Mouse (Mus musculus): ENCODE measurements around the gene Atp6v0e. TPM values are rescaled to one million over a fixed set of nuclear protein-coding genes. Genes with fewer than 3 reads are reported as not detected.
A peak's percentile ranks its signal among the peaks of the same experiment; 100 is the strongest.

Gene Atp6v0e
- polyA plus RNA-seq, 1 experiment from 2014 or later = 122 TPM

DNA sequence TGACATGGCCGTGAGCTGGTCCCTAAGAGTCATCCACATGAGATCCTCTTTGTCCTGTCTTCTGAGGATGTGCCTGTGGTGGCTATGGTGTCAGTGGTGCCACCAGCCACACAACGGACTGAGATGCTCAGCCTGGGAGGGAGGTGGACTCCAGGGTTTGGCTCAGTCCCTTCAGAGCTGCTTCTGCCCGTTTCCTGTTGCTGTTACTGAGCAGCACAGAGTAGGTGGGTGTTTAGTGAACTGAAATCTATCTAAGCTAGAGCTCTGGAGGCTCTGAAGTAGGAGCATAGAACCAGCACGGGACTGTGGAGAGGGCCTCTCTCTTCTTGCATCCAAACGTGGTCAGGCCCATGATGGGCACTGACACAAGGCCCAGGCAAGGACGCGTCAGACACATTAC is 28.5 kb upstream of the Atp6v0e start:
- H3K36me3 ChIP-seq (ENCODE audit: control insufficient read depth, insufficient read depth, low read length) = peaks cover 15% of the 10 kb centered on the region
- DNase-seq (ENCODE audit: low spot score) = no peak
- H3K4me3 ChIP-seq (ENCODE audit: low read depth, low read length) = no peak overlapping the region
- H3K27ac ChIP-seq (ENCODE audit: low read depth, low read length) = no peak overlapping the region
- no peaks in the 10 kb centered on the region for H3K4me1 ChIP-seq (ENCODE audit: control insufficient read depth, insufficient read depth, low read length)
- no peak for ATAC-seq (ENCODE audit: insufficient read depth, low FRiP score, low TSS enrichment)
- 94% methylated on average over 7 of the region's 7 CpGs for WGBS
- H3K27me3 ChIP-seq (ENCODE audit: control insufficient read depth, insufficient read depth, low read length) = no peaks in the 10 kb centered on the region
- no peak overlapping the region for H3K4me2 ChIP-seq (ENCODE audit: low read depth)
- no peak overlapping the region for H3K9ac ChIP-seq (ENCODE audit: low read length)
- H3K9me3 ChIP-seq (ENCODE audit: control insufficient read depth, low read length) = no peaks in the 10 kb centered on the region

DNA sequence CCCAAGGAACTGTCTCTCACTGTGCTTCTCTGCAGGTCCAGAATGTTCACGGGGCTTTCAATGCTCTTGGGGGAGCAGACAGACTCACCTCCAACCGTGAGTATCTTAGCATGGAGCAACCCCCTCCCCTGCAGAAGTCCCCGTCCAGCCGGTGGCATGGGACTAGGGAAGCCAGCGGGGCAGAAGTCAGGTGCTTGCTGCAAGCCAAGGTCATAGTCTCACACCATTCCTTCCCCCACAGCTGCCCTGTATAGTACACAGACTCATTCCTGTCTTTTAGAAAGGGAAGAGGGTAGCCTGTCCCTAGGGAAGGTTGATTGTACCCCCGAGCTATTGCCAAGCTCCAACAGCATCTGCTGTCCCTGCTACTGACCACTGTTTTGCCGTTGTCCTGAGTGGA is 27.1 kb upstream of the Atp6v0e start:
- Histone ChIP-seq H3K27ac (ENCODE audit: low read depth, low read length) (no peak overlapping the region), H3K9ac (ENCODE audit: low read length) (no peak overlapping the region), H3K9me3 (ENCODE audit: control insufficient read depth, low read length) (no peaks in the 10 kb centered on the region), H3K4me2 (ENCODE audit: low read depth) (no peak overlapping the region), H3K4me3 (ENCODE audit: low read depth, low read length) (no peak overlapping the region), H3K27me3 (ENCODE audit: control insufficient read depth, insufficient read depth, low read length) (no peaks in the 10 kb centered on the region), H3K4me1 (ENCODE audit: control insufficient read depth, insufficient read depth, low read length) (no peaks in the 10 kb centered on the region), H3K36me3 (ENCODE audit: control insufficient read depth, insufficient read depth, low read length) (peaks cover 14% of the 10 kb centered on the region)
- 83% methylated on average over 7 of the region's 7 CpGs for WGBS
- DNase-seq (ENCODE audit: low spot score) (no peak), ATAC-seq (ENCODE audit: insufficient read depth, low FRiP score, low TSS enrichment) (no peak)

DNA sequence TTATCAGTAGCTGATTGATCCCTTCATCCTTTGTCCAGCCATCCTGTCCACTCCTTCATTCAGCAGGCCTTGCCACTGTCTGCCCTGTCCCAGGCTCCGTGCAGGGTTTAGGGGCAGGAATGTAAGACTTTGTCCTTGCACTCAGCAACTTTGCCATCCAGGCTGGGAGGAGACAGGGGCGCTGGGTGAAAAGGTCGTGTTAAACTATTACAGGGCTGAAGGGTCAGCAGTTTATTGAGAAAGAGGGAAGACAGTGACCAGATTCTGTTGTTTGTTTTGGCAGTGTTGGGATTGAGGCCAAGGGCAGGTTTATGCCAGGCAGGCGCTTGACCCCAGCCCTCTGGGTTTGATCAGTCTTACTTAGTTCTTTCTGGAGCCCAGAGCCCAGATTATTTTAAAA is 25.2 kb upstream of the Atp6v0e start:
- H3K4me1 ChIP-seq (ENCODE audit: control insufficient read depth, insufficient read depth, low read length) = no peaks in the 10 kb centered on the region
- H3K9ac ChIP-seq (ENCODE audit: low read length) = no peak overlapping the region
- H3K27me3 ChIP-seq (ENCODE audit: control insufficient read depth, insufficient read depth, low read length) = no peaks in the 10 kb centered on the region
- no peaks in the 10 kb centered on the region for H3K9me3 ChIP-seq (ENCODE audit: control insufficient read depth, low read length)
- no peak overlapping the region for H3K27ac ChIP-seq (ENCODE audit: low read depth, low read length)
- ATAC-seq (ENCODE audit: insufficient read depth, low FRiP score, low TSS enrichment) (no peak), DNase-seq (ENCODE audit: low spot score) (no peak)
- H3K4me3 ChIP-seq (ENCODE audit: low read depth, low read length) = no peak overlapping the region
- WGBS = 67% methylated on average over 4 of the region's 4 CpGs
- H3K4me2 ChIP-seq (ENCODE audit: low read depth) = no peak overlapping the region
- peaks cover 22% of the 10 kb centered on the region for H3K36me3 ChIP-seq (ENCODE audit: control insufficient read depth, insufficient read depth, low read length)

DNA sequence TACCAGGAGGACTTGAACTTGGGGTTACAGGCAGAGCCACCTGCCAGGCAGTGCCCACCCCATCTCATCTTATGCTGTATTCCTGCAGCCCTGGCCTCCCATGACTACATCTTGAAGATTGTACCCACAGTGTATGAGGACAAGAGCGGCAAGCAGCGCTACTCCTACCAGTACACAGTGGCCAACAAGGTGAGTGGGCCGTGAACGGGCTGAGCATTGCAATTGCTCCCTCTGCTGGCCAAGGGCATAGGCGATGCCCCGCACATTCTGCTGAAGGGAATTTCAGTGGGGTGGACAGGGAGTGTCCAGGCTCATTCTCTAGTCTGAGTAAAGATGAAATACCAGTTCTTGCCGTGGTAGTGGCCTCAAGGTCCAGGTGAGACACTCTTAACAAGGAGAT is 24.4 kb upstream of the Atp6v0e start:
- peak; percentile 67 for DNase-seq (ENCODE audit: low spot score)
- Histone ChIP-seq H3K36me3 (ENCODE audit: control insufficient read depth, insufficient read depth, low read length) (peaks cover 25% of the 10 kb centered on the region), H3K9me3 (ENCODE audit: control insufficient read depth, low read length) (no peaks in the 10 kb centered on the region), H3K4me1 (ENCODE audit: control insufficient read depth, insufficient read depth, low read length) (no peaks in the 10 kb centered on the region), H3K4me2 (ENCODE audit: low read depth) (no peak overlapping the region), H3K9ac (ENCODE audit: low read length) (no peak overlapping the region), H3K4me3 (ENCODE audit: low read depth, low read length) (no peak overlapping the region), H3K27ac (ENCODE audit: low read depth, low read length) (no peak overlapping the region), H3K27me3 (ENCODE audit: control insufficient read depth, insufficient read depth, low read length) (no peaks in the 10 kb centered on the region)
- no peak for ATAC-seq (ENCODE audit: insufficient read depth, low FRiP score, low TSS enrichment)
- 30% methylated on average over 7 of the region's 7 CpGs for WGBS

DNA sequence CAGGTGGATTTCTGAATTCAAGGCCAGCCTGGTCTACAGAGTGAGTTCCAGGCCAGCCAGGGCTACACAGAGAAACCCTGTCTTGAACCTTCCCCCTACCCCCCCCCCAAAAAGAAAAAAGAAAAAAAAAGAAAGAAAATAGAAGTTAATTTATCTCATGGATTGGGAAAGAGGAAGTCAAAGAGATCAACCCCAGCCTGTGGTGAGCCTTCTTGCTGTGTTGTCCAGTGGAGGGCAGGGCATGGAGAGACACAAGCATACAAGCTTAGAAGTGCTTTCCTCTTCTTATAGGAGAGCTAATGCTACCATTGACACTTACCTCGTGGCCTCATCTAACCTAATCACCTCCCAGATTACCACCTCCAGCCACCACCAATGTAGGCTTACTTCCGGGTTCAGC is 23.2 kb upstream of the Atp6v0e start:
- H3K27ac ChIP-seq (ENCODE audit: low read depth, low read length) = no peak overlapping the region
- H3K4me1 ChIP-seq (ENCODE audit: control insufficient read depth, insufficient read depth, low read length) = 0 out of 2 replicates have a peak, but pooled peaks cover 5% of the 10 kb centered on the region
- ATAC-seq (ENCODE audit: insufficient read depth, low FRiP score, low TSS enrichment) (no peak), DNase-seq (ENCODE audit: low spot score) (no peak)
- no peaks in the 10 kb centered on the region for H3K27me3 ChIP-seq (ENCODE audit: control insufficient read depth, insufficient read depth, low read length)
- H3K9me3 ChIP-seq (ENCODE audit: control insufficient read depth, low read length) = no peaks in the 10 kb centered on the region
- 88% methylated on average over 2 of the region's 2 CpGs for WGBS
- H3K4me3 ChIP-seq (ENCODE audit: low read depth, low read length) = no peak overlapping the region
- H3K4me2 ChIP-seq (ENCODE audit: low read depth) = no peak overlapping the region
- no peak overlapping the region for H3K9ac ChIP-seq (ENCODE audit: low read length)
- peaks cover 20% of the 10 kb centered on the region for H3K36me3 ChIP-seq (ENCODE audit: control insufficient read depth, insufficient read depth, low read length)

DNA sequence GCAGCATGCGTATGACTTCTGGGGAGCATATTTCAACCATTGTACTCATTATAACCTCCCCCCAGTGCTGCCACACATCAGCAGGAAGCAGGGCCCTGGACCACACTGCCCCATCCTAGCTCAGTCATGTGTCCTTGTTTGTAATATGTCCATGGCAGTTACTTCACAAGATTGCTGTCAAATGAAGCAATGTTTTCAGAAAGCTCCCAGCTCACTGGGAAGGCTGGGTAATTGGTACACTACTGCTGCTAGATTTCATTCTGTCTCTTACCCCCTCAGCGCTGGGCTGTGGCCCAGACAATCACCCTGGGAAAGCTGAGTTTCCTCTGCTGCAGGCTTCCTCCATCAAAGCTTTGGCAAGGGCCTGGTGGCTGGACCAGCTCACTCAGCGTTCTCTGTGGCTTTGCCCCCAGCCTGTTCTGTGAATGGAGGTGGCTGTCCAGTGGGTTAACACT is 22.7 kb upstream of the Atp6v0e start:
- Histone ChIP-seq H3K9me3 (ENCODE audit: control insufficient read depth, low read length) (no peaks in the 10 kb centered on the region), H3K36me3 (ENCODE audit: control insufficient read depth, insufficient read depth, low read length) (peaks cover 20% of the 10 kb centered on the region), H3K4me2 (ENCODE audit: low read depth) (no peak overlapping the region), H3K27me3 (ENCODE audit: control insufficient read depth, insufficient read depth, low read length) (no peaks in the 10 kb centered on the region), H3K9ac (ENCODE audit: low read length) (no peak overlapping the region), H3K27ac (ENCODE audit: low read depth, low read length) (no peak overlapping the region), H3K4me3 (ENCODE audit: low read depth, low read length) (no peak overlapping the region), H3K4me1 (ENCODE audit: control insufficient read depth, insufficient read depth, low read length) (0 out of 2 replicates have a peak, but pooled peaks cover 5% of the 10 kb centered on the region)
- 94% methylated on average over 3 of the region's 3 CpGs for WGBS
- DNase-seq (ENCODE audit: low spot score) = no peak
- no peak for ATAC-seq (ENCODE audit: insufficient read depth, low FRiP score, low TSS enrichment)

DNA sequence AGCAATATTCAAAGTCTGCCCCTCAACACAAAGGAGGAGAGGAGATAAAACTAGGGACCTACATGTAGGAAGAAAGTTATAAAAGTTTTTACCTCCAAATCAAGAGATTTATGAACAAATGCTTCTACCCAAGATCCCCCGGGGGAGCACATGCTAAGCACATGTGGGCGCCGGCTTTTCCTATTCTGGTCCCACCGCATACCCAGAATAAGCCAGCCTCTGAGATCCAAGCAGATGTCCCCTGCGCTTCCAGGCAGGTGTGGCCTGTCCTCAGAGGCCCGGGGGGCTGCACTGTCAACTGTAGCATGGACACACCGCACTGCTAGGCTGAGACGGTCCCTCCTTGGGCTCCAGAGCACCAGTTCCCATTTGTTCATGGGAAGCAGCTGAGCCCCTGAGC is 19.6 kb upstream of the Atp6v0e start:
- no peak overlapping the region for H3K27ac ChIP-seq (ENCODE audit: low read depth, low read length)
- 0 out of 2 replicates have a peak, but pooled peaks cover 5% of the 10 kb centered on the region for H3K4me1 ChIP-seq (ENCODE audit: control insufficient read depth, insufficient read depth, low read length)
- no peak overlapping the region for H3K4me2 ChIP-seq (ENCODE audit: low read depth)
- no peak overlapping the region for H3K9ac ChIP-seq (ENCODE audit: low read length)
- WGBS = 97% methylated on average over 8 of the region's 8 CpGs
- ATAC-seq (ENCODE audit: insufficient read depth, low FRiP score, low TSS enrichment) = no peak
- H3K4me3 ChIP-seq (ENCODE audit: low read depth, low read length) = no peak overlapping the region
- peaks cover 18% of the 10 kb centered on the region for H3K36me3 ChIP-seq (ENCODE audit: control insufficient read depth, insufficient read depth, low read length)
- DNase-seq (ENCODE audit: low spot score) = no peak
- no peaks in the 10 kb centered on the region for H3K9me3 ChIP-seq (ENCODE audit: control insufficient read depth, low read length)
- H3K27me3 ChIP-seq (ENCODE audit: control insufficient read depth, insufficient read depth, low read length) = no peaks in the 10 kb centered on the region

DNA sequence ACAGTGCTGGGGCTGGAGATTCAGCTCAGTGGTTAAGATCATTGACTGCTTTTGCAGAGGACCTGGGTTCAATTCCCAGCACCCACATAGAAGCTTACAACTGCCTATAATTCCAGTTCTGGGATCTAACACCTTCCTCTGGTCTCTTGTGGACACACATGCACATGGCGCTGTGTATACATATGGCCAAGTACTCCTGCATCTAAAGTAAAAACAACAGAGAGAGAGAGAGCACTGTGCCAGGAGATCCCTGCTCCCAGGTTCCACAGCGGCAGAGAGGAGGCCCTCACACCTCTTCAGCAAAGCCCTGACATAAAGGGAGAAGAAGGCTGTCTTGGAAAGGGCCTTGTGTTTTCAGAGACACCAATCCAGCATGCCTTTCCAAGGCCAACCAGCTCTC is 19.0 kb upstream of the Atp6v0e start:
- no peak for DNase-seq (ENCODE audit: low spot score)
- Histone ChIP-seq H3K27me3 (ENCODE audit: control insufficient read depth, insufficient read depth, low read length) (no peaks in the 10 kb centered on the region), H3K4me1 (ENCODE audit: control insufficient read depth, insufficient read depth, low read length) (0 out of 2 replicates have a peak, but pooled peaks cover 5% of the 10 kb centered on the region), H3K9me3 (ENCODE audit: control insufficient read depth, low read length) (no peaks in the 10 kb centered on the region), H3K4me2 (ENCODE audit: low read depth) (no peak overlapping the region), H3K36me3 (ENCODE audit: control insufficient read depth, insufficient read depth, low read length) (peaks cover 17% of the 10 kb centered on the region), H3K9ac (ENCODE audit: low read length) (no peak overlapping the region), H3K4me3 (ENCODE audit: low read depth, low read length) (no peak overlapping the region), H3K27ac (ENCODE audit: low read depth, low read length) (peak overlapping the region; percentile 44; the same call in 1 of the 2 replicates)
- no peak for ATAC-seq (ENCODE audit: insufficient read depth, low FRiP score, low TSS enrichment)
- WGBS = 90% methylated on average over 2 of the region's 2 CpGs

DNA sequence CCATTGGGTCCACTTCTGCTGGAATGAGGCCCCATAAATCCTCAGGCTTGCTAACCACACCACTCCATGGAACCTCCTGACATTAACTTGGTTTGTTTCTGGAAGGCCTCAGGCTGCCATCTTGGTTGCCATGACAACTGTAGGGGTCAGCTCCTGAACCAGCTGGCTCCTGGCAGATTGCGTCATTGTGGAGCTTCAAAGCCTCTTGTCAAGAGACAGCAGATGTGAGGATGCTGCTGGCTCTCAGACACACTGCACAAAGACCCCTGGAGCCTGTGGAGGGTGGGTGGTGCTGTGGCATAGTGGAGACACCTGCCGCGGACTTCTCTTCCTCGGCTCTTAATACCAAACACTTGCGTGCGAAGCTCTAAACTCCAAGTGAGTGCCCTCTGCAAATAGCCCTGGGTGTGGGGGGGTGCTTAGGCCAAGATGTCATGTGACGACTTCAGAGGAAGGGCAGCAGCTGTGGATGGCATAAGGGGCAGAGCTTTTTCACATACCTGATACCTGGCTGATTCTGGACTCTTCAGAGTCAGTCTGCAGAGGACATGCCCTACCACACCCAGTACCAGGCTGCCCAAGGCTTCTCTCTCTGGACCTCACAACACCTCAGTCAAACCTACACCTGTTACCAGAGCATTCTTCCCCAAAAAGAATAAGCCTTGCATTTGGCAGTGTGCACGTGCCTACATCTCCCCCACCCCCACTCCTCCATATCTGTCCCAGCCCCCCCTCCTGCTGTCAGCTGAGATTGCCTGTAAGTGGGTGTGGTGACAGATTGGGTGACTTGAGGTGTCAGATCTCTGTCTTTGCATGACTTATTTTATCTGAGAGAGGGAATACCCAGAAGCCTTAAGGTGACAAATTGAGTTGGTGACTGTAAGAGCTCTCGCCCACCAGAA is 18.3 kb upstream of the Atp6v0e start:
- 0 out of 2 replicates have a peak, but pooled peaks cover 5% of the 10 kb centered on the region for H3K4me1 ChIP-seq (ENCODE audit: control insufficient read depth, insufficient read depth, low read length)
- 50% methylated on average over 9 of the region's 9 CpGs for WGBS
- no peaks in the 10 kb centered on the region for H3K9me3 ChIP-seq (ENCODE audit: control insufficient read depth, low read length)
- ATAC-seq (ENCODE audit: insufficient read depth, low FRiP score, low TSS enrichment) (peak; percentile 81), DNase-seq (ENCODE audit: low spot score) (peak; percentile 74)
- peaks cover 14% of the 10 kb centered on the region for H3K36me3 ChIP-seq (ENCODE audit: control insufficient read depth, insufficient read depth, low read length)
- no peak overlapping the region for H3K9ac ChIP-seq (ENCODE audit: low read length)
- H3K27me3 ChIP-seq (ENCODE audit: control insufficient read depth, insufficient read depth, low read length) = no peaks in the 10 kb centered on the region
- no peak overlapping the region for H3K4me3 ChIP-seq (ENCODE audit: low read depth, low read length)
- H3K4me2 ChIP-seq (ENCODE audit: low read depth) = 0 out of 2 replicates have a peak overlapping the region, but pooled peaks have one; percentile 5
- H3K27ac ChIP-seq (ENCODE audit: low read depth, low read length) = peak overlapping the region; percentile 65
